Mouse (Mus musculus) ES-Bruce4 (cell line): Measurements from ENCODE around the gene Trim14.

Experiments
- CTCF ChIP-seq: IDR thresholded peaks from one replicate; pipeline ENCODE4 v1.8.1; 2011; ENCODE audit warnings: low read depth, low read length
- EP300 ChIP-seq: IDR thresholded peaks from 2 replicates; pipeline ENCODE4 v1.6.1; 2011; ENCODE audit warnings: low read depth, low read length; ENCODE audit not compliant: insufficient read depth
- POLR2A ChIP-seq: IDR thresholded peaks from one replicate; pipeline ENCODE4 v1.8.1; 2011; ENCODE audit warnings: low read length; ENCODE audit not compliant: insufficient read depth

DNA sequence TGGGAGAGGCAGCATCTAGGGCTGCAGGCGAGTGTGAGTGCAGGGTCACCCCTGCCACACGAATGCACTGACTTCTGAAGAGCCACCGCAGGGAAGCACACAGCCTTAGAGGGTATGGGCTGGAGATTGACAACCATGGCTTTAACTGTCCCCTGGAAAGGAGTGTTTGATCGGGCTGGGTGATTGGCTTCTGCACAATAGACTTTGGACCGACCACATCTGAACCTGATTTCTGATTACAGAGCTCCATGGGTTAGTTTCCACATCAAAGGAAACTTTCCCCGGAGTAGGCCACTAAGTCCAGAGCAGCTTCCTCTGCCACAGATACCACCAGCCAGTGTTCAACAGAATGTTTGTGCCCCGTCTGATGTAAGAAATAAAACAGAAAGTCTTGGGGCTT, 6.2 kb downstream of the Trim14 start:
- TF ChIP-seq CTCF (no peak), EP300 (no peak), POLR2A (no peak)
